Mouse (Mus musculus): Measurements from ENCODE around the gene Stap2.

GRCm38 (mm10) chr17:55958918-55959728, 46.3 kb downstream of the Stap2 start, which contains the start of gene Yju2:
- TF ChIP-seq POLR2A (IDR thresholded peaks at IDR 0.05; ENCODE audit: insufficient read length, low read depth) (peak; percentile 66), SRF (IDR thresholded peaks at IDR 0.05; ENCODE audit: control insufficient read depth, insufficient read length, low read depth) (peak; percentile 65), E2F4 (IDR thresholded peaks at IDR 0.05; ENCODE audit: insufficient read depth) (no peak), USF1 (IDR thresholded peaks at IDR 0.05; ENCODE audit: low read depth) (no peak), MYOG (IDR thresholded peaks at IDR 0.05; ENCODE audit: control insufficient read depth in 1 of 3, insufficient read depth in 1 of 3, insufficient read length in 2 of 3, low read depth in 2 of 3) (no peak), CEBPB (IDR thresholded peaks at IDR 0.05; ENCODE audit: insufficient read depth, poor library complexity, severe bottlenecking) (no peak), TCF12 (IDR thresholded peaks at IDR 0.05; ENCODE audit: insufficient read depth, poor library complexity, severe bottlenecking) (no peak), MAX (IDR thresholded peaks at IDR 0.05; ENCODE audit: low read depth) (peak; percentile 63), TCF3 (IDR thresholded peaks at IDR 0.05; ENCODE audit: insufficient read length, low read depth) (no peak), POLR2AphosphoS2 (IDR thresholded peaks at IDR 0.05; ENCODE audit: insufficient read length, low read depth) (peak; percentile 74)
